Mouse (Mus musculus): ENCODE data around the gene Lbhd1. TPM values are rescaled to one million over a fixed set of nuclear protein-coding genes. Genes with fewer than 3 reads are reported as not detected.
A peak's percentile ranks its signal among the peaks of the same experiment; 100 is the strongest.

The Lbhd1 gene
- polyA plus RNA-seq, 1 experiment from 2014 or later: 77.0 TPM

- Histone ChIP-seq H3K27ac (ENCODE audit: low read length) (peak overlapping the region; percentile 88), H3K4me3 (replicated peaks; ENCODE audit: low read length) (peak overlapping the region; percentile 77), H3K36me3 (ENCODE audit: control insufficient read depth, insufficient read depth, low read length) (peaks cover 9% of the 10 kb centered on the region), H3K4me1 (ENCODE audit: control insufficient read depth, insufficient read depth, low read length) (peaks cover 19% of the 10 kb centered on the region), H3K4me2 (ENCODE audit: low read depth, low read length) (peak overlapping the region; percentile 69), H3K9me3 (replicated peaks; ENCODE audit: control insufficient read depth, low read length) (no peaks in the 10 kb centered on the region), H3K9ac (ENCODE audit: low read length) (peak overlapping the region; percentile 96), H3K27me3 (ENCODE audit: control insufficient read depth, insufficient read depth, low read length) (no peaks in the 10 kb centered on the region)
- 5% methylated on average over 13 of the region's 13 CpGs for WGBS
- ATAC-seq (ENCODE audit: insufficient read depth, low FRiP score): no peak
These were observed 15.0 kb downstream of the Lbhd1 start for GRCm38 (mm10) chr19:8898576-8898975.

- Histone ChIP-seq H3K4me3 (replicated peaks; ENCODE audit: low read length) (peak overlapping the region; percentile 77), H3K4me2 (ENCODE audit: low read depth, low read length) (peak overlapping the region; percentile 69), H3K4me1 (ENCODE audit: control insufficient read depth, insufficient read depth, low read length) (peaks cover 15% of the 10 kb centered on the region), H3K36me3 (ENCODE audit: control insufficient read depth, insufficient read depth, low read length) (peaks cover 13% of the 10 kb centered on the region), H3K9ac (ENCODE audit: low read length) (peak overlapping the region; percentile 96), H3K27me3 (ENCODE audit: control insufficient read depth, insufficient read depth, low read length) (no peaks in the 10 kb centered on the region), H3K9me3 (replicated peaks; ENCODE audit: control insufficient read depth, low read length) (no peaks in the 10 kb centered on the region), H3K27ac (ENCODE audit: low read length) (0 out of 2 replicates have a peak overlapping the region, but pooled peaks have one; percentile 88)
- no peak for ATAC-seq (ENCODE audit: insufficient read depth, low FRiP score)
- WGBS: 25% methylated on average over 3 of the region's 3 CpGs
These were observed 15.5 kb downstream of the Lbhd1 start for GRCm38 (mm10) chr19:8899079-8899478.

GRCm38 (mm10) chr19:8903412-8903811, 19.9 kb downstream of the Lbhd1 start:
- no peak overlapping the region for H3K4me3 ChIP-seq (replicated peaks; ENCODE audit: low read length)
- H3K27me3 ChIP-seq (ENCODE audit: control insufficient read depth, insufficient read depth, low read length): no peaks in the 10 kb centered on the region
- no peak overlapping the region for H3K4me2 ChIP-seq (ENCODE audit: low read depth, low read length)
- 90% methylated on average over 5 of the region's 5 CpGs for WGBS
- no peak overlapping the region for H3K27ac ChIP-seq (ENCODE audit: low read length)
- no peak overlapping the region for H3K9ac ChIP-seq (ENCODE audit: low read length)
- H3K9me3 ChIP-seq (replicated peaks; ENCODE audit: control insufficient read depth, low read length): no peaks in the 10 kb centered on the region
- H3K4me1 ChIP-seq (ENCODE audit: control insufficient read depth, insufficient read depth, low read length): peaks cover 9% of the 10 kb centered on the region
- peaks cover 25% of the 10 kb centered on the region for H3K36me3 ChIP-seq (ENCODE audit: control insufficient read depth, insufficient read depth, low read length)
- no peak for ATAC-seq (ENCODE audit: insufficient read depth, low FRiP score)

- Histone ChIP-seq H3K4me3 (replicated peaks; ENCODE audit: low read length) (no peak overlapping the region), H3K9ac (ENCODE audit: low read length) (no peak overlapping the region), H3K36me3 (ENCODE audit: control insufficient read depth, insufficient read depth, low read length) (peaks cover 63% of the 10 kb centered on the region), H3K9me3 (replicated peaks; ENCODE audit: control insufficient read depth, low read length) (no peaks in the 10 kb centered on the region), H3K27ac (ENCODE audit: low read length) (no peak overlapping the region), H3K27me3 (ENCODE audit: control insufficient read depth, insufficient read depth, low read length) (no peaks in the 10 kb centered on the region), H3K4me2 (ENCODE audit: low read depth, low read length) (no peak overlapping the region), H3K4me1 (ENCODE audit: control insufficient read depth, insufficient read depth, low read length) (no peaks in the 10 kb centered on the region)
- WGBS: 89% methylated on average over 6 of the region's 6 CpGs
- no peak for ATAC-seq (ENCODE audit: insufficient read depth, low FRiP score)
These were observed 25.0 kb downstream of the Lbhd1 start for GRCm38 (mm10) chr19:8908531-8908930.

GRCm38 (mm10) chr19:8911810-8912209, 28.3 kb downstream of the Lbhd1 start:
- Histone ChIP-seq H3K4me2 (ENCODE audit: low read depth, low read length) (no peak overlapping the region), H3K9ac (ENCODE audit: low read length) (no peak overlapping the region), H3K4me3 (replicated peaks; ENCODE audit: low read length) (no peak overlapping the region), H3K9me3 (replicated peaks; ENCODE audit: control insufficient read depth, low read length) (no peaks in the 10 kb centered on the region), H3K27me3 (ENCODE audit: control insufficient read depth, insufficient read depth, low read length) (no peaks in the 10 kb centered on the region), H3K4me1 (ENCODE audit: control insufficient read depth, insufficient read depth, low read length) (no peaks in the 10 kb centered on the region), H3K36me3 (ENCODE audit: control insufficient read depth, insufficient read depth, low read length) (peaks cover 73% of the 10 kb centered on the region), H3K27ac (ENCODE audit: low read length) (no peak overlapping the region)
- WGBS: 90% methylated on average over 5 of the region's 5 CpGs
- ATAC-seq (ENCODE audit: insufficient read depth, low FRiP score): no peak

- H3K27ac ChIP-seq (ENCODE audit: low read length): no peak overlapping the region
- H3K4me2 ChIP-seq (ENCODE audit: low read depth, low read length): no peak overlapping the region
- H3K4me3 ChIP-seq (replicated peaks; ENCODE audit: low read length): no peak overlapping the region
- no peaks in the 10 kb centered on the region for H3K4me1 ChIP-seq (ENCODE audit: control insufficient read depth, insufficient read depth, low read length)
- ATAC-seq (ENCODE audit: insufficient read depth, low FRiP score): no peak
- no peak overlapping the region for H3K9ac ChIP-seq (ENCODE audit: low read length)
- peaks cover 58% of the 10 kb centered on the region for H3K36me3 ChIP-seq (ENCODE audit: control insufficient read depth, insufficient read depth, low read length)
- no peaks in the 10 kb centered on the region for H3K9me3 ChIP-seq (replicated peaks; ENCODE audit: control insufficient read depth, low read length)
- WGBS: 97% methylated on average over 3 of the region's 3 CpGs
- no peaks in the 10 kb centered on the region for H3K27me3 ChIP-seq (ENCODE audit: control insufficient read depth, insufficient read depth, low read length)
These were observed 30.7 kb downstream of the Lbhd1 start for GRCm38 (mm10) chr19:8914212-8914611.

GRCm38 (mm10) chr19:8919000-8919399, 35.5 kb downstream of the Lbhd1 start:
- H3K4me3 ChIP-seq (replicated peaks; ENCODE audit: low read length): no peak overlapping the region
- H3K27ac ChIP-seq (ENCODE audit: low read length): no peak overlapping the region
- 90% methylated on average over 3 of the region's 3 CpGs for WGBS
- H3K4me1 ChIP-seq (ENCODE audit: control insufficient read depth, insufficient read depth, low read length): peaks cover 9% of the 10 kb centered on the region
- peaks cover 24% of the 10 kb centered on the region for H3K36me3 ChIP-seq (ENCODE audit: control insufficient read depth, insufficient read depth, low read length)
- H3K9ac ChIP-seq (ENCODE audit: low read length): no peak overlapping the region
- ATAC-seq (ENCODE audit: insufficient read depth, low FRiP score): no peak
- H3K4me2 ChIP-seq (ENCODE audit: low read depth, low read length): no peak overlapping the region
- no peaks in the 10 kb centered on the region for H3K9me3 ChIP-seq (replicated peaks; ENCODE audit: control insufficient read depth, low read length)
- no peaks in the 10 kb centered on the region for H3K27me3 ChIP-seq (ENCODE audit: control insufficient read depth, insufficient read depth, low read length)

GRCm38 (mm10) chr19:8919684-8920072, 36.1 kb downstream of the Lbhd1 start:
- Histone ChIP-seq H3K9me3 (replicated peaks; ENCODE audit: control insufficient read depth, low read length) (no peaks in the 10 kb centered on the region), H3K27me3 (ENCODE audit: control insufficient read depth, insufficient read depth, low read length) (no peaks in the 10 kb centered on the region), H3K27ac (ENCODE audit: low read length) (peak overlapping the region; percentile 95), H3K4me2 (ENCODE audit: low read depth, low read length) (peak overlapping the region; percentile 82), H3K4me3 (replicated peaks; ENCODE audit: low read length) (peak overlapping the region; percentile 82), H3K36me3 (ENCODE audit: control insufficient read depth, insufficient read depth, low read length) (peaks cover 19% of the 10 kb centered on the region), H3K4me1 (ENCODE audit: control insufficient read depth, insufficient read depth, low read length) (peaks cover 9% of the 10 kb centered on the region), H3K9ac (ENCODE audit: low read length) (peak overlapping the region; percentile 86; the same call in 1 of the 2 replicates)
- ATAC-seq (ENCODE audit: insufficient read depth, low FRiP score): no peak
- WGBS: 73% methylated on average over 6 of the region's 6 CpGs

GRCm38 (mm10) chr19:8920073-8920736, 36.7 kb downstream of the Lbhd1 start, which contains the start of gene B3gat3:
TSS of gene B3gat3 (plus strand) at chr19:8920374.
- 3% methylated on average over 37 of the region's 50 CpGs for WGBS

More at GRCm38 (mm10) chr19:8920073-8920736, 36.7 kb downstream of the Lbhd1 start, which contains the start of gene B3gat3:
- H3K9ac ChIP-seq (ENCODE audit: low read length): peak within 1 kb of the TSS; percentile 86
- no peaks in the 10 kb centered on the region for H3K9me3 ChIP-seq (replicated peaks; ENCODE audit: control insufficient read depth, low read length)
- H3K36me3 ChIP-seq (ENCODE audit: control insufficient read depth, insufficient read depth, low read length): peaks cover 14% of the 10 kb centered on the region
- no peaks in the 10 kb centered on the region for H3K27me3 ChIP-seq (ENCODE audit: control insufficient read depth, insufficient read depth, low read length)
- peak within 1 kb of the TSS; percentile 82 for H3K4me2 ChIP-seq (ENCODE audit: low read depth, low read length)
- H3K27ac ChIP-seq (ENCODE audit: low read length): peak within 1 kb of the TSS; percentile 95
- ATAC-seq (ENCODE audit: insufficient read depth, low FRiP score): peak; percentile 98
- peak within 1 kb of the TSS; percentile 82 for H3K4me3 ChIP-seq (replicated peaks; ENCODE audit: low read length)
- peaks cover 9% of the 10 kb centered on the region for H3K4me1 ChIP-seq (ENCODE audit: control insufficient read depth, insufficient read depth, low read length)

All from stomach, embryonic 16.5 days (tissue).